In the genomic region with DNA sequence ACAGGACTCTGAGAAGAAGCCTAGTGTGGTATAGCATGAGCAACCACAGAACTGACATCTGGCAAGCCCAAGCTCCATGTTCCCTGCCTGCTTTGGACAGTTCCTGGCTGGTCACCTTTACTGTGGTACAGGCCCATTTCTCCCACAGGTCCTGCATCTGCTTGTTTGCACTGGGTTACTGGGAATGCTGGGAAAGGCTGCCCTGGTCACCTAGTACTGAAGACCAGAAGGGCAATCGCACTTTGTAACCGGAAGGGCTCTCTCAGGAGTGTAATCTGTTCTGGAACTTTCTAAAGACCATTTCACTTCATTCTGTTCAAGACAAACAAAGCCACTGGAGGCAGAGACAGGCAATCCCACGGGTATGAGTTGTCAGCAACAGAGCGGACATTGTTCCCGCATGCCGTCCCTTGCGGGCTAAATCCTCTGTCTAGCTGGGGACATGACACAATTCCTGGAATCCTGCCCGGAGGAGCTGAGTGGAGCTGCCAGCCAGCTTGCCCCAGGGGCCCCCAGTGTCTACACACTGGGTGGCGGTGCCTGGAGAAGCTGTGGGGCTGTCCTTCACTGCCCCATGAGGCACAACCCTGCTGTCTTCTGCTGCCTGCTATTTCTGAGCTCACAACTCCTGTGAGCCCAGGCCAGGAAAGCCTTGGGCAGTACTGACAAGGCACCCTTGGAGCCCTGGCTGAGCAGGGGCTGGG, we compare ENCODE assay signal across 8 mouse cellular contexts. TPM values are rescaled to one million over a fixed set of nuclear protein-coding genes. Genes with fewer than 3 reads are reported as not detected.
DNase-seq lines count a peak whose midpoint lies in the region; ATAC-seq lines count a peak whose summit lies in the region.

No protein-coding gene starts in this region.

- H3K4me2 ChIP-seq in liver, embryonic 15.5 days: no peak overlapping the region

- H3K36me3 ChIP-seq in liver, embryonic 15.5 days (replicated peaks): no peaks in the 10 kb centered on the region

- 63% methylated on average over 9 of the region's 9 CpGs for WGBS in liver, embryonic 15.5 days (ENCODE audit: insufficient replicate concordance)

- peaks cover 6% of the 10 kb centered on the region for H3K4me1 ChIP-seq in liver, embryonic 15.5 days (replicated peaks)

- peak; percentile 17 for DNase-seq in embryo, embryonic 11 days
- DNase-seq in embryo, embryonic 10.5 days (ENCODE audit: low spot score): no peak
- DNase-seq in cerebellum, postnatal 10 days: peak; percentile 70 to 78
- peak; percentile 10 for DNase-seq in gonadal fat pad, adult 2 months (ENCODE audit: low read depth)
- DNase-seq in kidney, adult 8-10 months: peak; percentile 38 to 50
- peak; percentile 64 for DNase-seq in right cerebral cortex, adult 18-20 months
- DNase-seq in spleen, postnatal 36 days (ENCODE audit: low spot score in 2 of 2): no peak

- H3K9ac ChIP-seq in liver, embryonic 15.5 days: no peak overlapping the region

- 0 out of 2 replicates have a peak, but pooled peaks have one; percentile 26 for ATAC-seq in liver, embryonic 15.5 days (ENCODE audit: insufficient read depth)

- peak overlapping the region; percentile 55 for H3K27ac ChIP-seq in liver, embryonic 15.5 days (replicated peaks)

- no peaks in the 10 kb centered on the region for H3K27me3 ChIP-seq in liver, embryonic 15.5 days

- H3K4me3 ChIP-seq in liver, embryonic 15.5 days (replicated peaks): no peak overlapping the region

- H3K9me3 ChIP-seq in liver, embryonic 15.5 days (replicated peaks): no peaks in the 10 kb centered on the region

RNA-seq across cellular contexts. Expression of gene Shank2, which starts 36.4 kb away (rescaled TPM):
- 0.34 and 1.3 TPM in 2 replicates for polyA plus RNA-seq in gonadal fat pad, adult 2 months (2012; rRNA removed)
- 0.54 and 0.66 TPM in 2 replicates for polyA plus RNA-seq in liver, embryonic 15.5 days (2015; fragmentation: Nextera tagmentation; extraction: Ambion mirVana)

Comparison
In these comparisons a context has a peak if more than half of its experiments do, and no peak if none do; other contexts are left out.
1. DNase-seq: peak in embryo, embryonic 11 days (single experiment), cerebellum, postnatal 10 days (2 of 2), gonadal fat pad, adult 2 months (single experiment), kidney, adult 8-10 months (2 of 2) and right cerebral cortex, adult 18-20 months (single experiment); none in embryo, embryonic 10.5 days (single experiment) and spleen, postnatal 36 days (0 of 2).